In the genomic region with DNA sequence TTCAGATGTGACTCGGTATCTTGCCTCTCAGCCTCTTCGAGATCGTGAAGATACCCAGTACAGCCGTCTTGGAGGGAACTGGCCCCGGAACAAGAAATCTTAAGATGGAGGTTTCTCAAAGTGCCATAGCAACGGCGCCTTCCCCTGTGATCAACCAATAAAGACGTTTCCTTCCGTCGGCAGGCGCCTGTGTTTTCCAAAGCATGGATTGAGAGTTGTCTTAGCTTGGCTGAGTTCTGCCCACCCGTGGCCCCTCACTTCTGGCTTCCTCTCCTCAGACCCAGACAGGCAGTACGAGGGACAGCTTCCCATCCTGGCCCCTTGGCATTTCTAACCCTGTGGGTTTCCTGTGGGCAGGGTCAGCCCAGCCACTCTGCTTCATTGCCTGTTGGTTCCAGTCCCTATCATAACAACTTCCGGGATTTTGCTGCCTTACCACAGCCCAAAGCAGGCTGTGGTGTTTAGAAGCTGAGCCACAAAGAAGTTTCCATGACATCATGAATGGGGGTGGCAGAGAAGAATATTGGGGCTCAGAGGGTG, we compare ENCODE assay signal across 9 mouse cellular contexts. TPM values are rescaled to one million over a fixed set of nuclear protein-coding genes. Genes with fewer than 3 reads are reported as not detected.
DNase-seq lines count a peak whose midpoint lies in the region; ATAC-seq and TF ChIP-seq lines count a peak whose summit lies in the region.
"Had no signal": no experiment of that assay in that cellular context is flagged by ENCODE, and none has a peak within 500 bp of the region (broad histone marks: within the 10 kb centered on the region; RNA-seq: fewer than 3 reads in every experiment).

No protein-coding gene starts in this region.

- no peaks in the 10 kb centered on the region for H3K79me2 ChIP-seq in liver, adult 2 months (ENCODE audit: control insufficient read depth, insufficient read depth, low read length)

- peak; percentile 14 for DNase-seq in forebrain, postnatal 0 days
- DNase-seq in forebrain, embryonic 10.5 days (ENCODE audit: extremely low spot score, low spot score), result no peak
- peak; percentile 43 for DNase-seq in embryonic facial prominence, embryonic 14.5 days (ENCODE audit: low spot score)
- DNase-seq in liver, adult 2 months (ENCODE audit: extremely low read depth, low read depth, low spot score), result peak; percentile 21
- peak; percentile 65 for DNase-seq in spleen, adult 12 weeks (ENCODE audit: low spot score)
- DNase-seq in left cerebral cortex, postnatal 25 days (ENCODE audit: low spot score in 2 of 2), result no peak
- no peak for DNase-seq in frontal cortex, postnatal 36 days (ENCODE audit: low spot score in 2 of 2)

- no peak overlapping the region for H3K9ac ChIP-seq in forebrain, postnatal 0 days
- no peak overlapping the region for H3K9ac ChIP-seq in embryonic facial prominence, embryonic 14.5 days (ENCODE audit: low read depth, low read length)
- H3K9ac ChIP-seq in liver, adult 2 months (ENCODE audit: low read depth, low read length), result no peak overlapping the region

- no peaks in the 10 kb centered on the region; the same call in 1 of the 2 replicates for H3K27me3 ChIP-seq in forebrain, postnatal 0 days (ENCODE audit: insufficient read depth, low read length)
- H3K27me3 ChIP-seq in forebrain, embryonic 10.5 days (ENCODE audit: poor library complexity, severe bottlenecking), result no peaks in the 10 kb centered on the region
- no peaks in the 10 kb centered on the region for H3K27me3 ChIP-seq in embryonic facial prominence, embryonic 14.5 days (replicated peaks; ENCODE audit: control insufficient read depth, insufficient read depth, low read length)
- no peaks in the 10 kb centered on the region for H3K27me3 ChIP-seq in liver, adult 2 months (ENCODE audit: control insufficient read depth, insufficient read depth, low read length)

- no peak overlapping the region for H3K27ac ChIP-seq in forebrain, postnatal 0 days (ENCODE audit: low read depth, low read length)
- H3K27ac ChIP-seq in forebrain, embryonic 10.5 days, result no peak overlapping the region
- no peak overlapping the region for H3K27ac ChIP-seq in embryonic facial prominence, embryonic 14.5 days (replicated peaks; ENCODE audit: low read depth, low read length)
- no peak overlapping the region for H3K27ac ChIP-seq in liver, adult 2 months (replicated peaks; ENCODE audit: insufficient read depth, low read depth, low read length)

- no peak for TF ChIP-seq POLR2A in liver, adult 2 months (IDR thresholded peaks at IDR 0.05; ENCODE audit: extremely low read depth, insufficient read depth, low read length)

- no peaks in the 10 kb centered on the region for H3K4me1 ChIP-seq in forebrain, postnatal 0 days (ENCODE audit: insufficient read depth)
- no peaks in the 10 kb centered on the region for H3K4me1 ChIP-seq in forebrain, embryonic 10.5 days
- H3K4me1 ChIP-seq in embryonic facial prominence, embryonic 14.5 days (ENCODE audit: control insufficient read depth, insufficient read depth, low read length), result no peaks in the 10 kb centered on the region
- H3K4me1 ChIP-seq in liver, adult 2 months (ENCODE audit: control insufficient read depth, insufficient read depth, low read length), result no peaks in the 10 kb centered on the region

- intact Hi-C loops in left cerebral cortex, postnatal 25 days (cut with DNase I), result no loop called here

- no peaks in the 10 kb centered on the region for H3K36me3 ChIP-seq in forebrain, postnatal 0 days (ENCODE audit: insufficient read depth)
- no peaks in the 10 kb centered on the region for H3K36me3 ChIP-seq in forebrain, embryonic 10.5 days (replicated peaks)
- no peaks in the 10 kb centered on the region for H3K36me3 ChIP-seq in embryonic facial prominence, embryonic 14.5 days (ENCODE audit: control insufficient read depth, insufficient read depth, low read length)
- no peaks in the 10 kb centered on the region for H3K36me3 ChIP-seq in liver, adult 2 months (ENCODE audit: control insufficient read depth, insufficient read depth, low read length)

- H3K9me3 ChIP-seq in forebrain, postnatal 0 days (ENCODE audit: low read length), result no peaks in the 10 kb centered on the region
- no peaks in the 10 kb centered on the region for H3K9me3 ChIP-seq in forebrain, embryonic 10.5 days
- no peaks in the 10 kb centered on the region for H3K9me3 ChIP-seq in embryonic facial prominence, embryonic 14.5 days (ENCODE audit: control insufficient read depth, low read length)

- ATAC-seq in forebrain, postnatal 0 days, result no peak; the same call in 1 of the 2 replicates
- ATAC-seq in embryonic facial prominence, embryonic 14.5 days (ENCODE audit: low read depth), result no peak
- ATAC-seq in frontal cortex, adult (ENCODE audit: low TSS enrichment), result no peak

- no peak for TF ChIP-seq CTCF in forebrain, postnatal 0 days (IDR thresholded peaks at IDR 0.05; ENCODE audit: low read depth)
- no peak for TF ChIP-seq CTCF in liver, adult 2 months (IDR thresholded peaks at IDR 0.05; ENCODE audit: low read depth, low read length)

- WGBS in forebrain, postnatal 0 days, result 68% methylated on average over 14 of the region's 14 CpGs
- 77% methylated on average over 14 of the region's 14 CpGs for WGBS in forebrain, embryonic 10.5 days
- WGBS in embryonic facial prominence, embryonic 14.5 days, result 68% methylated on average over 14 of the region's 14 CpGs
- WGBS in liver, adult 2 months, result 60% methylated on average over 14 of the region's 14 CpGs

- H3K4me2 ChIP-seq in forebrain, postnatal 0 days (ENCODE audit: low read depth), result no peak overlapping the region
- no peak overlapping the region for H3K4me2 ChIP-seq in embryonic facial prominence, embryonic 14.5 days (ENCODE audit: low read depth, low read length)

- H3K4me3 ChIP-seq in forebrain, postnatal 0 days (ENCODE audit: low read depth, low read length), result no peak overlapping the region
- no peak overlapping the region for H3K4me3 ChIP-seq in forebrain, embryonic 10.5 days
- H3K4me3 ChIP-seq in embryonic facial prominence, embryonic 14.5 days (ENCODE audit: low read depth, low read length), result no peak overlapping the region
- peak overlapping the region; percentile 0 for H3K4me3 ChIP-seq in liver, adult 2 months (ENCODE audit: insufficient read depth, low read depth, low read length)

RNA-seq across cellular contexts. Expression of a gene that starts 4.7 kb away (rescaled TPM):
- total RNA-seq in forebrain, postnatal 0 days (2014; rRNA removed), result not detected in 2 replicates
- not detected in 2 replicates for polyA plus RNA-seq in forebrain, postnatal 0 days (2015; fragmentation: Nextera tagmentation; extraction: Ambion mirVana)
- not detected in 2 replicates for polyA plus RNA-seq in forebrain, embryonic 10.5 days (2016; fragmentation: Nextera tagmentation; extraction: Ambion mirVana)
- not detected in 2 replicates for polyA plus RNA-seq in embryonic facial prominence, embryonic 14.5 days (2014; fragmentation: Nextera tagmentation; extraction: Ambion mirVana)
- total RNA-seq in liver, adult 2 months (2014; rRNA removed), result 0.09 and 0.20 TPM in 2 replicates
- polyA plus RNA-seq in liver, adult 2 months (2012; rRNA removed), result 0.37 and 0.73 TPM in 2 replicates
- total RNA-seq in left cerebral cortex, postnatal 25 days (2021), result not detected
- total RNA-seq: ES-E14 had no signal

RNA-seq across cellular contexts. Expression of a gene that starts 6.1 kb away (rescaled TPM):
- total RNA-seq in forebrain, postnatal 0 days (2014; rRNA removed), result not detected in 2 replicates
- not detected in 2 replicates for polyA plus RNA-seq in forebrain, postnatal 0 days (2015; fragmentation: Nextera tagmentation; extraction: Ambion mirVana)
- polyA plus RNA-seq in forebrain, embryonic 10.5 days (2016; fragmentation: Nextera tagmentation; extraction: Ambion mirVana), result not detected in 2 replicates
- 0.47 and 0.67 TPM in 2 replicates for polyA plus RNA-seq in embryonic facial prominence, embryonic 14.5 days (2014; fragmentation: Nextera tagmentation; extraction: Ambion mirVana)
- 1.1 and 1.6 TPM in 2 replicates for total RNA-seq in liver, adult 2 months (2014; rRNA removed)
- 0.38 and 0.83 TPM in 2 replicates for polyA plus RNA-seq in liver, adult 2 months (2012; rRNA removed)
- total RNA-seq in left cerebral cortex, postnatal 25 days (2021), result not detected

RNA-seq across cellular contexts. Expression of a gene that starts 20.9 kb away (rescaled TPM):
- total RNA-seq in forebrain, postnatal 0 days (2014; rRNA removed), result 40.9 and 51.5 TPM in 2 replicates
- polyA plus RNA-seq in forebrain, postnatal 0 days (2015; fragmentation: Nextera tagmentation; extraction: Ambion mirVana), result 22.6 and 28.9 TPM in 2 replicates
- polyA plus RNA-seq in forebrain, embryonic 10.5 days (2016; fragmentation: Nextera tagmentation; extraction: Ambion mirVana), result 23.8 and 24.8 TPM in 2 replicates
- 25.5 and 30.3 TPM in 2 replicates for polyA plus RNA-seq in embryonic facial prominence, embryonic 14.5 days (2014; fragmentation: Nextera tagmentation; extraction: Ambion mirVana)
- 33.6 and 37.0 TPM in 2 replicates for total RNA-seq in liver, adult 2 months (2014; rRNA removed)
- 11.6 and 11.9 TPM in 2 replicates for polyA plus RNA-seq in liver, adult 2 months (2012; rRNA removed)
- total RNA-seq in left cerebral cortex, postnatal 25 days (2021), result 10 to 100 TPM; 73.0 to 75.4 TPM

RNA-seq across cellular contexts. Expression of a gene that starts 23.1 kb away (rescaled TPM):
- total RNA-seq in forebrain, postnatal 0 days (2014; rRNA removed), result not detected in 2 replicates
- polyA plus RNA-seq in forebrain, postnatal 0 days (2015; fragmentation: Nextera tagmentation; extraction: Ambion mirVana), result 0.19 TPM in 1 of 2 replicates, not detected in the other
- polyA plus RNA-seq in forebrain, embryonic 10.5 days (2016; fragmentation: Nextera tagmentation; extraction: Ambion mirVana), result not detected in 2 replicates
- polyA plus RNA-seq in embryonic facial prominence, embryonic 14.5 days (2014; fragmentation: Nextera tagmentation; extraction: Ambion mirVana), result 0.10 and 0.25 TPM in 2 replicates
- 0.09 and 0.60 TPM in 2 replicates for total RNA-seq in liver, adult 2 months (2014; rRNA removed)
- 0.68 and 0.82 TPM in 2 replicates for polyA plus RNA-seq in liver, adult 2 months (2012; rRNA removed)
- not detected for total RNA-seq in left cerebral cortex, postnatal 25 days (2021)

RNA-seq across cellular contexts. Expression of a gene that starts 53.3 kb away (rescaled TPM):
- 2.2 and 4.6 TPM in 2 replicates for total RNA-seq in forebrain, postnatal 0 days (2014; rRNA removed)
- polyA plus RNA-seq in forebrain, postnatal 0 days (2015; fragmentation: Nextera tagmentation; extraction: Ambion mirVana), result 2.0 and 2.3 TPM in 2 replicates
- 3.2 and 3.5 TPM in 2 replicates for polyA plus RNA-seq in forebrain, embryonic 10.5 days (2016; fragmentation: Nextera tagmentation; extraction: Ambion mirVana)
- polyA plus RNA-seq in embryonic facial prominence, embryonic 14.5 days (2014; fragmentation: Nextera tagmentation; extraction: Ambion mirVana), result 11.6 and 13.3 TPM in 2 replicates
- total RNA-seq in liver, adult 2 months (2014; rRNA removed), result 24.2 and 29.9 TPM in 2 replicates
- polyA plus RNA-seq in liver, adult 2 months (2012; rRNA removed), result 20.5 and 34.0 TPM in 2 replicates
- total RNA-seq in left cerebral cortex, postnatal 25 days (2021), result 1 to 10 TPM; 1.3 to 1.9 TPM

Comparison
In these comparisons a context has a peak if more than half of its experiments do, and no peak if none do; other contexts are left out.
1. DNase-seq: peak in forebrain, postnatal 0 days (single experiment), embryonic facial prominence, embryonic 14.5 days (single experiment), liver, adult 2 months (single experiment) and spleen, adult 12 weeks (single experiment); none in forebrain, embryonic 10.5 days (single experiment), left cerebral cortex, postnatal 25 days (0 of 2) and frontal cortex, postnatal 36 days (0 of 2).